Comparison of ENCODE assay signal across 18 mouse cellular contexts in the genomic region with DNA sequence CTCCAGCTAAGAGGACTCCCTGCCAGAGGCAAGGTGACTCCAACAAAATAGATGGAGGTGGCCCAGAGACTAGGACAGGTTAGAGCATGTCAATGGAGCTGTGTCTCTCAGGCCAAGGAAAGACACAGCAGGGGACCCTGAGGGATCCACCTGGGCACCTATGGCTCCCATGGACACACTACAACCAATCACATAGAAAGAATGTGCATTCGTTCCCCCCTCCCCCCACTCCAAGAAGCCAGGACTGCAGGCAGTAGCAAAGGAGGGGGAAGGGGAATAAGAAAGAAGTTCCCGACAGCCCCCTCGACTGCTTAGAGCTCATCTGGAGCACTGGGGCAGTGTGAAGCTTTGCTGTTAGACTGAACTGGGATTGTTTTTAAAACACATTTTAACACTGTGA.
"Had no signal": no experiment of that assay in that cellular context is flagged by ENCODE, and none has a peak within 500 bp of the region (broad histone marks: within the 10 kb centered on the region; RNA-seq: fewer than 3 reads in every experiment).

No protein-coding gene starts in this region.

- H3K4me1 ChIP-seq: lung, embryonic 15.5 days had no signal

- H3K4me3 ChIP-seq: layer of hippocampus, adult 2 months; limb, embryonic 12.5 days; limb, embryonic 15.5 days; lung, embryonic 15.5 days; midbrain, embryonic 13.5 days; myocyte had no signal

- H3K36me3 ChIP-seq: limb, embryonic 12.5 days; limb, embryonic 15.5 days; lung, embryonic 15.5 days; midbrain, embryonic 13.5 days had no signal

- H3K9me3 ChIP-seq: limb, embryonic 12.5 days; limb, embryonic 15.5 days; lung, embryonic 15.5 days; midbrain, embryonic 13.5 days had no signal

- H3K4me2 ChIP-seq: limb, embryonic 12.5 days; limb, embryonic 15.5 days; liver, embryonic 11.5 days; lung, embryonic 15.5 days; midbrain, embryonic 13.5 days had no signal

- DNase-seq: kidney, adult 2 months; kidney, postnatal 25 days; layer of hippocampus, adult 9-11 months; liver, postnatal 0 days; lung, postnatal 14 days; lung, postnatal 4 days; thymus, adult 18-20 months; thymus, postnatal 36 days had no signal

- H3K27me3 ChIP-seq: limb, embryonic 12.5 days; limb, embryonic 15.5 days; lung, embryonic 15.5 days had no signal

- ATAC-seq: liver, postnatal 0 days; midbrain, embryonic 13.5 days; midbrain, embryonic 16.5 days had no signal

- H3K9ac ChIP-seq: limb, embryonic 12.5 days; limb, embryonic 15.5 days; liver, embryonic 14.5 days; liver, postnatal 0 days; lung, embryonic 15.5 days; midbrain, embryonic 13.5 days had no signal

- H3K27ac ChIP-seq: kidney, postnatal 0 days; layer of hippocampus, adult 2 months; limb, embryonic 12.5 days; limb, embryonic 15.5 days; liver, embryonic 14.5 days; lung, embryonic 15.5 days; midbrain, embryonic 13.5 days had no signal
